Mouse (Mus musculus): ENCODE measurements around the gene Hrh1. TPM values are rescaled to one million over a fixed set of nuclear protein-coding genes. Genes with fewer than 3 reads are reported as not detected.

Hrh1 gene
- polyA plus RNA-seq, 1 experiment from 2014 or later: not detected

GRCm38 (mm10) chr6:114367681-114368080 lies 30.1 kb upstream of the Hrh1 start:
- TF ChIP-seq CTCF (IDR thresholded peaks at IDR 0.05; ENCODE audit: low read depth) (no peak), EP300 (IDR thresholded peaks at IDR 0.05; ENCODE audit: low read depth) (no peak)
- no peak overlapping the region for H3K27ac ChIP-seq (ENCODE audit: low read depth)
- H3K4me1 ChIP-seq (ENCODE audit: insufficient read depth): no peaks in the 10 kb centered on the region
- H3K9me3 ChIP-seq (ENCODE audit: low read length): no peaks in the 10 kb centered on the region
- H3K4me3 ChIP-seq (ENCODE audit: low read depth, low read length): no peak overlapping the region
- no peak for DNase-seq
- no peaks in the 10 kb centered on the region for H3K36me3 ChIP-seq (replicated peaks; ENCODE audit: insufficient read depth, low read length)
- no peak overlapping the region for H3K4me2 ChIP-seq (ENCODE audit: low read depth, low read length)
- no peak overlapping the region for H3K9ac ChIP-seq (replicated peaks)
- no peak for ATAC-seq
- 78% methylated on average over 6 of the region's 6 CpGs for WGBS (ENCODE audit: insufficient replicate concordance)
- H3K27me3 ChIP-seq (ENCODE audit: insufficient read depth, low read length): no peaks in the 10 kb centered on the region

- DNase-seq (no peak), ATAC-seq (no peak)
- Histone ChIP-seq H3K9ac (replicated peaks) (no peak overlapping the region), H3K4me1 (ENCODE audit: insufficient read depth) (no peaks in the 10 kb centered on the region), H3K27me3 (ENCODE audit: insufficient read depth, low read length) (no peaks in the 10 kb centered on the region), H3K4me2 (ENCODE audit: low read depth, low read length) (no peak overlapping the region), H3K27ac (ENCODE audit: low read depth) (no peak overlapping the region), H3K9me3 (ENCODE audit: low read length) (no peaks in the 10 kb centered on the region), H3K36me3 (replicated peaks; ENCODE audit: insufficient read depth, low read length) (no peaks in the 10 kb centered on the region), H3K4me3 (ENCODE audit: low read depth, low read length) (no peak overlapping the region)
- 66% methylated on average over 6 of the region's 6 CpGs for WGBS (ENCODE audit: insufficient replicate concordance)
- TF ChIP-seq CTCF (IDR thresholded peaks at IDR 0.05; ENCODE audit: low read depth): no peak
These were observed 29.5 kb upstream of the Hrh1 start for GRCm38 (mm10) chr6:114368196-114368595.

GRCm38 (mm10) chr6:114372741-114373140 lies 25.0 kb upstream of the Hrh1 start:
- no peak for TF ChIP-seq EP300 (IDR thresholded peaks at IDR 0.05; ENCODE audit: low read depth)
- TF ChIP-seq CTCF (IDR thresholded peaks at IDR 0.05; ENCODE audit: low read depth): no peak
- Histone ChIP-seq H3K4me1 (ENCODE audit: insufficient read depth) (no peaks in the 10 kb centered on the region), H3K4me2 (ENCODE audit: low read depth, low read length) (no peak overlapping the region), H3K27ac (ENCODE audit: low read depth) (no peak overlapping the region), H3K4me3 (ENCODE audit: low read depth, low read length) (no peak overlapping the region), H3K9me3 (ENCODE audit: low read length) (no peaks in the 10 kb centered on the region), H3K36me3 (replicated peaks; ENCODE audit: insufficient read depth, low read length) (no peaks in the 10 kb centered on the region), H3K27me3 (ENCODE audit: insufficient read depth, low read length) (no peaks in the 10 kb centered on the region), H3K9ac (replicated peaks) (no peak overlapping the region)
- ATAC-seq (no peak), DNase-seq (no peak)
- WGBS (ENCODE audit: insufficient replicate concordance): 77% methylated on average over 7 of the region's 7 CpGs

GRCm38 (mm10) chr6:114380872-114381271 lies 16.9 kb upstream of the Hrh1 start:
- Histone ChIP-seq H3K9ac (replicated peaks) (no peak overlapping the region), H3K27me3 (ENCODE audit: insufficient read depth, low read length) (no peaks in the 10 kb centered on the region), H3K27ac (ENCODE audit: low read depth) (no peak overlapping the region), H3K4me3 (ENCODE audit: low read depth, low read length) (no peak overlapping the region), H3K4me1 (ENCODE audit: insufficient read depth) (no peaks in the 10 kb centered on the region), H3K4me2 (ENCODE audit: low read depth, low read length) (no peak overlapping the region), H3K9me3 (ENCODE audit: low read length) (no peaks in the 10 kb centered on the region), H3K36me3 (replicated peaks; ENCODE audit: insufficient read depth, low read length) (no peaks in the 10 kb centered on the region)
- DNase-seq (no peak), ATAC-seq (no peak)
- TF ChIP-seq CTCF (IDR thresholded peaks at IDR 0.05; ENCODE audit: low read depth) (no peak), EP300 (IDR thresholded peaks at IDR 0.05; ENCODE audit: low read depth) (no peak)
- WGBS (ENCODE audit: insufficient replicate concordance): 54% methylated on average over 3 of the region's 3 CpGs

- no peaks in the 10 kb centered on the region for H3K9me3 ChIP-seq (ENCODE audit: low read length)
- no peak overlapping the region for H3K4me2 ChIP-seq (ENCODE audit: low read depth, low read length)
- no peak overlapping the region for H3K9ac ChIP-seq (replicated peaks)
- no peak overlapping the region for H3K4me3 ChIP-seq (ENCODE audit: low read depth, low read length)
- ATAC-seq (no peak), DNase-seq (no peak)
- H3K4me1 ChIP-seq (ENCODE audit: insufficient read depth): no peaks in the 10 kb centered on the region
- no peaks in the 10 kb centered on the region for H3K36me3 ChIP-seq (replicated peaks; ENCODE audit: insufficient read depth, low read length)
- no peak overlapping the region for H3K27ac ChIP-seq (ENCODE audit: low read depth)
- WGBS (ENCODE audit: insufficient replicate concordance): 58% methylated on average over 6 of the region's 6 CpGs
- no peaks in the 10 kb centered on the region for H3K27me3 ChIP-seq (ENCODE audit: insufficient read depth, low read length)
- TF ChIP-seq EP300 (IDR thresholded peaks at IDR 0.05; ENCODE audit: low read depth) (no peak), CTCF (IDR thresholded peaks at IDR 0.05; ENCODE audit: low read depth) (no peak)
These were observed 10.4 kb upstream of the Hrh1 start for GRCm38 (mm10) chr6:114387320-114387719.

- no peak overlapping the region for H3K4me3 ChIP-seq (ENCODE audit: low read depth, low read length)
- no peaks in the 10 kb centered on the region for H3K9me3 ChIP-seq (ENCODE audit: low read length)
- no peaks in the 10 kb centered on the region for H3K27me3 ChIP-seq (ENCODE audit: insufficient read depth, low read length)
- H3K27ac ChIP-seq (ENCODE audit: low read depth): no peak overlapping the region
- WGBS (ENCODE audit: insufficient replicate concordance): 35% methylated on average over 4 of the region's 4 CpGs
- H3K9ac ChIP-seq (replicated peaks): no peak overlapping the region
- no peak for TF ChIP-seq CTCF (IDR thresholded peaks at IDR 0.05; ENCODE audit: low read depth)
- TF ChIP-seq EP300 (IDR thresholded peaks at IDR 0.05; ENCODE audit: low read depth): no peak
- H3K36me3 ChIP-seq (replicated peaks; ENCODE audit: insufficient read depth, low read length): no peaks in the 10 kb centered on the region
- DNase-seq (no peak), ATAC-seq (no peak)
- no peak overlapping the region for H3K4me2 ChIP-seq (ENCODE audit: low read depth, low read length)
- H3K4me1 ChIP-seq (ENCODE audit: insufficient read depth): no peaks in the 10 kb centered on the region
These were observed 9.9 kb upstream of the Hrh1 start for GRCm38 (mm10) chr6:114387855-114388254.

GRCm38 (mm10) chr6:114390129-114390528 lies 7.6 kb upstream of the Hrh1 start:
- H3K4me3 ChIP-seq (ENCODE audit: low read depth, low read length): no peak overlapping the region
- no peak overlapping the region for H3K9ac ChIP-seq (replicated peaks)
- TF ChIP-seq EP300 (IDR thresholded peaks at IDR 0.05; ENCODE audit: low read depth) (no peak), CTCF (IDR thresholded peaks at IDR 0.05; ENCODE audit: low read depth) (no peak)
- no peaks in the 10 kb centered on the region for H3K4me1 ChIP-seq (ENCODE audit: insufficient read depth)
- no peaks in the 10 kb centered on the region for H3K36me3 ChIP-seq (replicated peaks; ENCODE audit: insufficient read depth, low read length)
- no peak overlapping the region for H3K27ac ChIP-seq (ENCODE audit: low read depth)
- DNase-seq: no peak
- H3K9me3 ChIP-seq (ENCODE audit: low read length): no peaks in the 10 kb centered on the region
- H3K27me3 ChIP-seq (ENCODE audit: insufficient read depth, low read length): no peaks in the 10 kb centered on the region
- H3K4me2 ChIP-seq (ENCODE audit: low read depth, low read length): no peak overlapping the region
- ATAC-seq: no peak
- WGBS (ENCODE audit: insufficient replicate concordance): 59% methylated on average over 2 of the region's 2 CpGs
